Mouse (Mus musculus): ENCODE results near the gene Igf1r. TPM values are rescaled to one million over a fixed set of nuclear protein-coding genes. Genes with fewer than 3 reads are reported as not detected.

Gene Igf1r
- polyA plus RNA-seq, 1 experiment from 2014 or later: 28.5 TPM

GRCm38 (mm10) chr7:68069324-68069723 lies 116.7 kb downstream of the Igf1r start:
- ATAC-seq (ENCODE audit: low read depth): no peak
- 67% methylated on average over 7 of the region's 7 CpGs for WGBS
- H3K4me3 ChIP-seq (ENCODE audit: low read depth, low read length): no peak overlapping the region
- no peaks in the 10 kb centered on the region for H3K9me3 ChIP-seq (ENCODE audit: control insufficient read depth, low read length)
- no peaks in the 10 kb centered on the region for H3K27me3 ChIP-seq (ENCODE audit: control insufficient read depth, insufficient read depth, low read length)
- H3K4me2 ChIP-seq (ENCODE audit: low read depth, low read length): no peak overlapping the region
- peaks cover 8% of the 10 kb centered on the region for H3K4me1 ChIP-seq (ENCODE audit: control insufficient read depth, insufficient read depth, low read length)
- no peak overlapping the region for H3K9ac ChIP-seq (replicated peaks; ENCODE audit: low read depth, low read length)
- no peaks in the 10 kb centered on the region for H3K36me3 ChIP-seq (ENCODE audit: control insufficient read depth, insufficient read depth, low read length)
- H3K27ac ChIP-seq (ENCODE audit: low read depth, low read length): no peak overlapping the region

GRCm38 (mm10) chr7:68070030-68070429 lies 117.4 kb downstream of the Igf1r start:
- no peak overlapping the region for H3K4me2 ChIP-seq (ENCODE audit: low read depth, low read length)
- H3K4me1 ChIP-seq (ENCODE audit: control insufficient read depth, insufficient read depth, low read length): peaks cover 1% of the 10 kb centered on the region; the same call in 1 of the 2 replicates
- no peaks in the 10 kb centered on the region for H3K9me3 ChIP-seq (ENCODE audit: control insufficient read depth, low read length)
- H3K4me3 ChIP-seq (ENCODE audit: low read depth, low read length): no peak overlapping the region
- no peak for ATAC-seq (ENCODE audit: low read depth)
- H3K36me3 ChIP-seq (ENCODE audit: control insufficient read depth, insufficient read depth, low read length): no peaks in the 10 kb centered on the region
- WGBS: 36% methylated on average over 3 of the region's 3 CpGs
- H3K9ac ChIP-seq (replicated peaks; ENCODE audit: low read depth, low read length): no peak overlapping the region
- H3K27me3 ChIP-seq (ENCODE audit: control insufficient read depth, insufficient read depth, low read length): no peaks in the 10 kb centered on the region
- H3K27ac ChIP-seq (ENCODE audit: low read depth, low read length): no peak overlapping the region

- Histone ChIP-seq H3K27ac (ENCODE audit: low read depth, low read length) (no peak overlapping the region), H3K9ac (replicated peaks; ENCODE audit: low read depth, low read length) (no peak overlapping the region), H3K4me3 (ENCODE audit: low read depth, low read length) (no peak overlapping the region), H3K4me1 (ENCODE audit: control insufficient read depth, insufficient read depth, low read length) (no peaks in the 10 kb centered on the region), H3K9me3 (ENCODE audit: control insufficient read depth, low read length) (no peaks in the 10 kb centered on the region), H3K4me2 (ENCODE audit: low read depth, low read length) (no peak overlapping the region), H3K27me3 (ENCODE audit: control insufficient read depth, insufficient read depth, low read length) (no peaks in the 10 kb centered on the region), H3K36me3 (ENCODE audit: control insufficient read depth, insufficient read depth, low read length) (no peaks in the 10 kb centered on the region)
- no peak for ATAC-seq (ENCODE audit: low read depth)
- WGBS: 43% methylated on average over 7 of the region's 7 CpGs
These were observed 118.0 kb downstream of the Igf1r start for GRCm38 (mm10) chr7:68070626-68071025.

GRCm38 (mm10) chr7:68071050-68071449 lies 118.4 kb downstream of the Igf1r start:
- Histone ChIP-seq H3K4me3 (ENCODE audit: low read depth, low read length) (no peak overlapping the region), H3K27ac (ENCODE audit: low read depth, low read length) (no peak overlapping the region), H3K36me3 (ENCODE audit: control insufficient read depth, insufficient read depth, low read length) (no peaks in the 10 kb centered on the region), H3K9ac (replicated peaks; ENCODE audit: low read depth, low read length) (no peak overlapping the region), H3K27me3 (ENCODE audit: control insufficient read depth, insufficient read depth, low read length) (no peaks in the 10 kb centered on the region), H3K9me3 (ENCODE audit: control insufficient read depth, low read length) (no peaks in the 10 kb centered on the region), H3K4me2 (ENCODE audit: low read depth, low read length) (no peak overlapping the region), H3K4me1 (ENCODE audit: control insufficient read depth, insufficient read depth, low read length) (no peaks in the 10 kb centered on the region)
- WGBS: 86% methylated on average over 3 of the region's 3 CpGs
- no peak for ATAC-seq (ENCODE audit: low read depth)

GRCm38 (mm10) chr7:68071749-68072148 lies 119.1 kb downstream of the Igf1r start:
- Histone ChIP-seq H3K27me3 (ENCODE audit: control insufficient read depth, insufficient read depth, low read length) (no peaks in the 10 kb centered on the region), H3K27ac (ENCODE audit: low read depth, low read length) (no peak overlapping the region), H3K4me2 (ENCODE audit: low read depth, low read length) (no peak overlapping the region), H3K4me1 (ENCODE audit: control insufficient read depth, insufficient read depth, low read length) (no peaks in the 10 kb centered on the region), H3K9me3 (ENCODE audit: control insufficient read depth, low read length) (no peaks in the 10 kb centered on the region), H3K4me3 (ENCODE audit: low read depth, low read length) (no peak overlapping the region), H3K9ac (replicated peaks; ENCODE audit: low read depth, low read length) (no peak overlapping the region), H3K36me3 (ENCODE audit: control insufficient read depth, insufficient read depth, low read length) (no peaks in the 10 kb centered on the region)
- no peak for ATAC-seq (ENCODE audit: low read depth)
- 89% methylated on average over 11 of the region's 11 CpGs for WGBS

GRCm38 (mm10) chr7:68072524-68073459 lies 120.2 kb downstream of the Igf1r start:
- WGBS: 85% methylated on average over 14 of the region's 14 CpGs
- H3K36me3 ChIP-seq (ENCODE audit: control insufficient read depth, insufficient read depth, low read length): no peaks in the 10 kb centered on the region
- no peak overlapping the region for H3K4me3 ChIP-seq (ENCODE audit: low read depth, low read length)
- no peak for ATAC-seq (ENCODE audit: low read depth)
- H3K9me3 ChIP-seq (ENCODE audit: control insufficient read depth, low read length): no peaks in the 10 kb centered on the region
- no peak overlapping the region for H3K9ac ChIP-seq (replicated peaks; ENCODE audit: low read depth, low read length)
- H3K27me3 ChIP-seq (ENCODE audit: control insufficient read depth, insufficient read depth, low read length): no peaks in the 10 kb centered on the region
- H3K27ac ChIP-seq (ENCODE audit: low read depth, low read length): no peak overlapping the region
- H3K4me2 ChIP-seq (ENCODE audit: low read depth, low read length): no peak overlapping the region
- H3K4me1 ChIP-seq (ENCODE audit: control insufficient read depth, insufficient read depth, low read length): no peaks in the 10 kb centered on the region

- H3K4me3 ChIP-seq (ENCODE audit: low read depth, low read length): no peak overlapping the region
- no peak overlapping the region for H3K27ac ChIP-seq (ENCODE audit: low read depth, low read length)
- no peaks in the 10 kb centered on the region for H3K36me3 ChIP-seq (ENCODE audit: control insufficient read depth, insufficient read depth, low read length)
- no peaks in the 10 kb centered on the region for H3K9me3 ChIP-seq (ENCODE audit: control insufficient read depth, low read length)
- H3K27me3 ChIP-seq (ENCODE audit: control insufficient read depth, insufficient read depth, low read length): no peaks in the 10 kb centered on the region
- WGBS: 55% methylated on average over 8 of the region's 8 CpGs
- no peak overlapping the region for H3K4me2 ChIP-seq (ENCODE audit: low read depth, low read length)
- no peak overlapping the region for H3K9ac ChIP-seq (replicated peaks; ENCODE audit: low read depth, low read length)
- no peaks in the 10 kb centered on the region; the same call in 1 of the 2 replicates for H3K4me1 ChIP-seq (ENCODE audit: control insufficient read depth, insufficient read depth, low read length)
- ATAC-seq (ENCODE audit: low read depth): no peak
These were observed 120.8 kb downstream of the Igf1r start for GRCm38 (mm10) chr7:68073460-68073806.

- H3K4me1 ChIP-seq (ENCODE audit: control insufficient read depth, insufficient read depth, low read length): peaks cover 5% of the 10 kb centered on the region; the same call in 1 of the 2 replicates
- 87% methylated on average over 11 of the region's 11 CpGs for WGBS
These were observed 122.1 kb downstream of the Igf1r start for GRCm38 (mm10) chr7:68074748-68075147.

GRCm38 (mm10) chr7:68075401-68075800 lies 122.8 kb downstream of the Igf1r start:
- Histone ChIP-seq H3K4me1 (ENCODE audit: control insufficient read depth, insufficient read depth, low read length) (peaks cover 6% of the 10 kb centered on the region), H3K9ac (replicated peaks; ENCODE audit: low read depth, low read length) (no peak overlapping the region), H3K4me2 (ENCODE audit: low read depth, low read length) (no peak overlapping the region), H3K27ac (ENCODE audit: low read depth, low read length) (no peak overlapping the region), H3K9me3 (ENCODE audit: control insufficient read depth, low read length) (no peaks in the 10 kb centered on the region), H3K27me3 (ENCODE audit: control insufficient read depth, insufficient read depth, low read length) (no peaks in the 10 kb centered on the region), H3K4me3 (ENCODE audit: low read depth, low read length) (no peak overlapping the region), H3K36me3 (ENCODE audit: control insufficient read depth, insufficient read depth, low read length) (no peaks in the 10 kb centered on the region)
- WGBS: 84% methylated on average over 3 of the region's 3 CpGs
- no peak for ATAC-seq (ENCODE audit: low read depth)

More at GRCm38 (mm10) chr7:68074748-68075147, 122.1 kb downstream of the Igf1r start:
- Histone ChIP-seq H3K27ac (ENCODE audit: low read depth, low read length) (no peak overlapping the region), H3K27me3 (ENCODE audit: control insufficient read depth, insufficient read depth, low read length) (no peaks in the 10 kb centered on the region), H3K4me2 (ENCODE audit: low read depth, low read length) (no peak overlapping the region), H3K36me3 (ENCODE audit: control insufficient read depth, insufficient read depth, low read length) (no peaks in the 10 kb centered on the region), H3K4me3 (ENCODE audit: low read depth, low read length) (no peak overlapping the region), H3K9ac (replicated peaks; ENCODE audit: low read depth, low read length) (no peak overlapping the region), H3K9me3 (ENCODE audit: control insufficient read depth, low read length) (no peaks in the 10 kb centered on the region)
- ATAC-seq (ENCODE audit: low read depth): no peak

All from neural tube, embryonic 14.5 days (tissue).